Comparison of ENCODE assay signal across 8 mouse cellular contexts in genomic region chr11:121228129-121229017, GRCm38 (mm10). TPM values are rescaled to one million over a fixed set of nuclear protein-coding genes. Genes with fewer than 3 reads are reported as not detected.
DNase-seq lines count a peak whose midpoint lies in the region; ATAC-seq and TF ChIP-seq lines count a peak whose summit lies in the region.

No protein-coding gene starts in this region.

- TF ChIP-seq CTCF in lung, embryonic 14.5 days (IDR thresholded peaks at IDR 0.05; ENCODE audit: low read depth), result no peak
- TF ChIP-seq CTCF in embryonic fibroblast, embryonic 13.5 days (IDR thresholded peaks at IDR 0.05; ENCODE audit: borderline replicate concordance, insufficient read depth, low read length), result no peak

- peak overlapping the region; percentile 63 for H3K4me2 ChIP-seq in lung, embryonic 14.5 days
- peak overlapping the region; percentile 64 for H3K4me2 ChIP-seq in midbrain, embryonic 16.5 days (ENCODE audit: low read length)

- peaks cover 3% of the 10 kb centered on the region; the same call in 1 of the 2 replicates for H3K4me1 ChIP-seq in lung, embryonic 14.5 days (ENCODE audit: insufficient read depth)
- H3K4me1 ChIP-seq in embryonic fibroblast, embryonic 13.5 days (ENCODE audit: control insufficient read depth, insufficient read depth, low read length), result peaks cover 4% of the 10 kb centered on the region; the same call in 1 of the 2 replicates
- peaks cover 21% of the 10 kb centered on the region for H3K4me1 ChIP-seq in limb, embryonic 10.5 days
- H3K4me1 ChIP-seq in midbrain, embryonic 16.5 days (ENCODE audit: control insufficient read depth, insufficient read depth, low read length), result peaks cover 23% of the 10 kb centered on the region

- TF ChIP-seq POLR2A in embryonic fibroblast, embryonic 13.5 days (IDR thresholded peaks at IDR 0.05; ENCODE audit: low read depth, low read length), result no peak

- H3K4me3 ChIP-seq in lung, embryonic 14.5 days (ENCODE audit: low read depth, low read length), result peak overlapping the region; percentile 59
- H3K4me3 ChIP-seq in embryonic fibroblast, embryonic 13.5 days (ENCODE audit: insufficient read depth, low read length), result peak overlapping the region; percentile 76
- H3K4me3 ChIP-seq in limb, embryonic 10.5 days, result peak overlapping the region; percentile 81
- H3K4me3 ChIP-seq in midbrain, embryonic 16.5 days (ENCODE audit: low read depth, low read length), result peak overlapping the region; percentile 79

- 16% methylated on average over 21 of the region's 21 CpGs for WGBS in lung, embryonic 14.5 days
- 37% methylated on average over 21 of the region's 21 CpGs for WGBS in limb, embryonic 10.5 days
- 23% methylated on average over 21 of the region's 21 CpGs for WGBS in midbrain, embryonic 16.5 days

- peaks cover 38% of the 10 kb centered on the region for H3K36me3 ChIP-seq in lung, embryonic 14.5 days (ENCODE audit: insufficient read depth)
- peaks cover 41% of the 10 kb centered on the region for H3K36me3 ChIP-seq in limb, embryonic 10.5 days
- H3K36me3 ChIP-seq in midbrain, embryonic 16.5 days (ENCODE audit: control insufficient read depth, insufficient read depth, low read length), result peaks cover 17% of the 10 kb centered on the region

- DNase-seq in lung, embryonic 14.5 days, result peak; percentile 3
- no peak for DNase-seq in lung, adult 18-20 months
- DNase-seq in limb, embryonic 10.5 days (ENCODE audit: low spot score), result no peak
- no peak for DNase-seq in retina, postnatal 1 day
- no peak for DNase-seq in T-cell, adult 2 months (ENCODE audit: low spot score)
- no peak for DNase-seq in frontal cortex, postnatal 10 days (ENCODE audit: low spot score in 2 of 2)

- peak overlapping the region; percentile 61 for H3K9ac ChIP-seq in lung, embryonic 14.5 days
- H3K9ac ChIP-seq in midbrain, embryonic 16.5 days (ENCODE audit: low read depth, low read length), result peak overlapping the region; percentile 77

- no peaks in the 10 kb centered on the region for H3K9me3 ChIP-seq in lung, embryonic 14.5 days (ENCODE audit: low read depth, low read length)
- no peaks in the 10 kb centered on the region for H3K9me3 ChIP-seq in limb, embryonic 10.5 days (replicated peaks)
- H3K9me3 ChIP-seq in midbrain, embryonic 16.5 days (replicated peaks; ENCODE audit: control insufficient read depth, low read length, poor library complexity, severe bottlenecking), result no peaks in the 10 kb centered on the region

- peak overlapping the region; percentile 74 for H3K27ac ChIP-seq in lung, embryonic 14.5 days (ENCODE audit: low read depth)
- H3K27ac ChIP-seq in embryonic fibroblast, embryonic 13.5 days (ENCODE audit: insufficient read depth, low read length), result peak overlapping the region; percentile 39
- peak overlapping the region; percentile 88 for H3K27ac ChIP-seq in limb, embryonic 10.5 days
- peak overlapping the region; percentile 77 for H3K27ac ChIP-seq in midbrain, embryonic 16.5 days (ENCODE audit: low read length)

- no peak; the same call in 1 of the 2 replicates for ATAC-seq in lung, embryonic 14.5 days (ENCODE audit: insufficient read depth)
- no peak for ATAC-seq in midbrain, embryonic 16.5 days

- H3K27me3 ChIP-seq in lung, embryonic 14.5 days (ENCODE audit: insufficient read depth, low read length), result no peaks in the 10 kb centered on the region
- H3K27me3 ChIP-seq in limb, embryonic 10.5 days (ENCODE audit: low read depth, poor library complexity, severe bottlenecking), result no peaks in the 10 kb centered on the region
- no peaks in the 10 kb centered on the region for H3K27me3 ChIP-seq in midbrain, embryonic 16.5 days (ENCODE audit: control insufficient read depth, insufficient read depth, low read depth, low read length)

RNA-seq across cellular contexts. Expression of gene Cybc1, which starts 0.7 kb away (rescaled TPM):
- 29.1 and 35.7 TPM in 2 replicates for polyA plus RNA-seq in lung, embryonic 14.5 days (2014; fragmentation: Nextera tagmentation; extraction: Ambion mirVana)
- polyA plus RNA-seq in embryonic fibroblast, embryonic 13.5 days (2011; ENCODE audit: insufficient read length, low read depth, missing spikeins), result 30.5 and 33.9 TPM in 2 replicates
- polyA plus RNA-seq in limb, embryonic 10.5 days (2016; fragmentation: Nextera tagmentation; extraction: Ambion mirVana), result 29.4 and 33.8 TPM in 2 replicates
- 39.6 and 40.3 TPM in 2 replicates for polyA plus RNA-seq in midbrain, embryonic 16.5 days (2015; fragmentation: Nextera tagmentation; extraction: Ambion mirVana)

RNA-seq across cellular contexts. Expression of gene Narf, which starts 8.7 kb away (rescaled TPM):
- polyA plus RNA-seq in lung, embryonic 14.5 days (2014; fragmentation: Nextera tagmentation; extraction: Ambion mirVana), result 39.6 and 44.7 TPM in 2 replicates
- 22.4 and 22.5 TPM in 2 replicates for polyA plus RNA-seq in embryonic fibroblast, embryonic 13.5 days (2011; ENCODE audit: insufficient read length, low read depth, missing spikeins)
- polyA plus RNA-seq in limb, embryonic 10.5 days (2016; fragmentation: Nextera tagmentation; extraction: Ambion mirVana), result 40.8 and 60.4 TPM in 2 replicates
- 93.1 and 104 TPM in 2 replicates for polyA plus RNA-seq in midbrain, embryonic 16.5 days (2015; fragmentation: Nextera tagmentation; extraction: Ambion mirVana)

RNA-seq across cellular contexts. Expression of gene Ogfod3, which starts 23.9 kb away (rescaled TPM):
- polyA plus RNA-seq in lung, embryonic 14.5 days (2014; fragmentation: Nextera tagmentation; extraction: Ambion mirVana), result 25.1 and 26.2 TPM in 2 replicates
- 3.6 and 4.5 TPM in 2 replicates for polyA plus RNA-seq in embryonic fibroblast, embryonic 13.5 days (2011; ENCODE audit: insufficient read length, low read depth, missing spikeins)
- polyA plus RNA-seq in limb, embryonic 10.5 days (2016; fragmentation: Nextera tagmentation; extraction: Ambion mirVana), result 17.0 and 19.1 TPM in 2 replicates
- 24.0 and 27.6 TPM in 2 replicates for polyA plus RNA-seq in midbrain, embryonic 16.5 days (2015; fragmentation: Nextera tagmentation; extraction: Ambion mirVana)

RNA-seq across cellular contexts. Expression of gene Hexdc, which starts 24.1 kb away (rescaled TPM):
- polyA plus RNA-seq in lung, embryonic 14.5 days (2014; fragmentation: Nextera tagmentation; extraction: Ambion mirVana), result 7.4 and 9.4 TPM in 2 replicates
- 4.9 and 8.3 TPM in 2 replicates for polyA plus RNA-seq in embryonic fibroblast, embryonic 13.5 days (2011; ENCODE audit: insufficient read length, low read depth, missing spikeins)
- 5.7 and 9.0 TPM in 2 replicates for polyA plus RNA-seq in limb, embryonic 10.5 days (2016; fragmentation: Nextera tagmentation; extraction: Ambion mirVana)
- 34.5 and 40.9 TPM in 2 replicates for polyA plus RNA-seq in midbrain, embryonic 16.5 days (2015; fragmentation: Nextera tagmentation; extraction: Ambion mirVana)

RNA-seq across cellular contexts. Expression of gene Foxk2, which starts 31.4 kb away (rescaled TPM):
- 11.3 and 11.6 TPM in 2 replicates for polyA plus RNA-seq in lung, embryonic 14.5 days (2014; fragmentation: Nextera tagmentation; extraction: Ambion mirVana)
- polyA plus RNA-seq in embryonic fibroblast, embryonic 13.5 days (2011; ENCODE audit: insufficient read length, low read depth, missing spikeins), result 49.4 and 55.8 TPM in 2 replicates
- 11.0 and 11.1 TPM in 2 replicates for polyA plus RNA-seq in limb, embryonic 10.5 days (2016; fragmentation: Nextera tagmentation; extraction: Ambion mirVana)
- polyA plus RNA-seq in midbrain, embryonic 16.5 days (2015; fragmentation: Nextera tagmentation; extraction: Ambion mirVana), result 11.6 and 14.0 TPM in 2 replicates
